Mouse (Mus musculus) mature B cell (primary cell): ENCODE data around the gene Gjb4.

Source experiments
- in situ Hi-C: fragments of 300-500 bp; cut with MboI; formaldehyde crosslinking; loops from 2 replicates; pipeline ENCODE4 v1.14.3; 2019

Gene Gjb4

DNA sequence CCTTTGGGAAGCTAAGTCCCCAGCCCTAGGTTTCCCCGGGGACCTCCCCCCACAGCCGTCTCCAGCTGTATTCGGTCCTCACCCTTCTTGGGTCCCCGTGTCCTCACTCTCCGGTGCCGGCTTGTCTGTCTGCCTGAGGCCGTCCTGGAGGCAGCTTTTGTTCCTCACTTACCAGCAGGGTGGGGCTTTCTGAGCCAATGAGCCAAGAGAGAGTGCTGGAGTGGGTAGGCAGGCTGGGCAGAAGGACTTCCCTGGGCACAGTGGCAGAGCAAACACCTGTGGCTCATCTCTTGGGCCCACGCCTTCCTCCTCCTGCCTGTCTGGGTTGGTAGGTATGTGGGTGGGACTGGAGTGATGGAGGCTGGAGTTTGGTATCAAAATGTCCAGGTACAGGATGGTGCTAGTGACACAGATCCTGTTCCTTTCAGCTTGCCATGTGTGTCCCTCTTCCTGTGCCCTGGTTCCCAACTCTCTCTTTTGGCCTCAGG lies at the start of gene Gjb4:
Gjb4 (minus strand) TSS at position 131 of the 488 bp plus-strand sequence.
- in situ Hi-C loops: no loop called here

DNA sequence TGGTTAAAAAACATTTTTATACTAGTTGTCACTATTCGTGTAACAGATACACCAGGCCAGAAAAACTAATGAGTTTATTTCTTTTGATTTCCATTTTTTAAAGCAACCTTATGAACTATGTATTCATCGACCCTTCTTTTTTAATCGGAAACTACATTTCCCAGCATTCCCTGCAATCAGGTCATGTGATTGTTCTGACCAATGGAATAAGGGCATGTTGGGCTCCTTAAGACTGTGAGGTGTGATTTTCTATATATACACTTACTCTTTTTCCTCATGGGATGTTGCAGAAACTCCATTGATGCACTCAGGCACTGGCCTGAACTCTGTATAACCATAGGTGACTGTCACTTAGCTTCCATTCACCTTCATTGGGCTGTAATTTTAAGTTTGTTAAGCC lies 48.7 kb upstream of the Gjb4 start:
- in situ Hi-C loops: no loop called here

DNA sequence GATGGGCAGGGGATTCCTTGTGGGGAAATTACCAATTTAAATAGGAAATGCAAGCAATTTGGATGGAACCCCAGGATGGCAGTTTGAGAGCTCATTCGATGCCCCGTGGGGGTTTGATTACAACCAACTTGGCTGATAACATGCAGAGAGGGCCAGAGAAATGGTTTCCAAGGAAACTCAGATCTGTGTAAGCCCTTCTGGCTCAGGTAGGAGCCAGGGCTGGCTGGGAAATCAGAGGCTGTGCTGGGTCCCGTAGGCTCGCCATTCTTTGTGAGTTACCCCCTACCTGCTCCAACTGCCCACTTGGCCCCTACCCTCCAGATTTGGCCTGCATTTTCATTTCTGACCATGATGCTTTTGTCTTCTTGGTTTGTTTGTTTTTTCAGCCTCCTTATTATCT lies 48.3 kb upstream of the Gjb4 start:
- in situ Hi-C loops: no loop called here

- in situ Hi-C loops: no loop called here
Observed at GRCm38 (mm10) chr4:127400165-127401145, 46.6 kb upstream of the Gjb4 start.

DNA sequence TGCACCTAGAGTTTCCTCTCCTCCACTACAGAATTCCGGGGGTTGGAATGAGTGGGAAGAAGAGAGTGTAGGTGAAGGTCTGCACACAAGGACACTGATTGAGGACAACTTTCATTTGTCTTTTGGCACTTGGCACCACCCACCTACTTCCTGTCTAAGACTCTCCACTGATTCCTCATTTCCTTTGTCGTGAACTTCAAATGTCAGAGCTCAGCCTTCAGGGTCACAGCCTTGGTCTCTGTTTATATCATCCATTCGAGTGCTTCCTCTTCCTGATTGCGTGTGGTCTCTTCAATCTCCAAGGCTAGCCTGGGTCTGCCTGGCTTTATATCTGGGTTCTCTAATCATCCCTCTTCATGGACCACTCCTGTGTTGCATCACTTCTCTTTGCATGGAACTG lies 41.7 kb upstream of the Gjb4 start:
- in situ Hi-C loops: no loop called here

DNA sequence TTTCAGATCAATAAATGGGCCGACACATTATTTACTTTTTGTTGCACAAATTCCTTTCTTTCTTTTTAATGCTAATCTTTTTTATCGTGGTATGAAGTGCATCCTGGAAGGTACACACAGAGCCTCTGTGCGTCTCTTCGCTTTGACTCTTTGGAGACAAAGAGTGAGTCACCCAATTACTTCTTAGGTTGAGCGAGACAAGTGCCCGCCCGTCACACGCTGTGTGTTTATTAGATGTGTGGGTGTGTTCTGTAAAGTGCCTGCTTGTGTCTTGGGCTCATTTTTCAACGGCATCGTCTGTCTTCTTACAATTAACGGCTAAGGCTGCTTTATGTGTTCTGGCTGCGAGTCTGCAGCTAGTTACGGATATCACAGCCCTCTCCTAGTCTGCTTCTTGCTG lies 35.8 kb upstream of the Gjb4 start:
- in situ Hi-C loops: no loop called here

DNA sequence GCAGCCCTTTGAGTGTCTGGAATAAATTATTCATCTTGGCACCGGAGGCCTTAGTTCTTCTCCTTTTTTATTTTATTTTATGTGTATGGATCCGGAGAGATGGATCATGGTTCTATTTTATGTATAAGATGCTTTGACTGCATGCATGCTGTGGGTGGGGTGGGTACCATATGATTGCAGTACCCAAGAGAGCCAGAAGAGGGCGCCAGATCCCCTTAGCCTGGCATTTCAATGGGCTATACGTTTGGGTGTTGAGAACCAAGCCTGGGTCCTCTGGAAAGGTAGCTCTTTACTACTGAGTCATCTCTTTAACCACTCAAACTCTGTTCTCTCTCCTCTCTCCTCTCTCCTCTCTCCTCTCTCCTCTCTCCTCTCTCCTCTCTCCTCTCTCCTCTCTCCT lies 23.5 kb upstream of the Gjb4 start:
- in situ Hi-C loops: no loop called here

DNA sequence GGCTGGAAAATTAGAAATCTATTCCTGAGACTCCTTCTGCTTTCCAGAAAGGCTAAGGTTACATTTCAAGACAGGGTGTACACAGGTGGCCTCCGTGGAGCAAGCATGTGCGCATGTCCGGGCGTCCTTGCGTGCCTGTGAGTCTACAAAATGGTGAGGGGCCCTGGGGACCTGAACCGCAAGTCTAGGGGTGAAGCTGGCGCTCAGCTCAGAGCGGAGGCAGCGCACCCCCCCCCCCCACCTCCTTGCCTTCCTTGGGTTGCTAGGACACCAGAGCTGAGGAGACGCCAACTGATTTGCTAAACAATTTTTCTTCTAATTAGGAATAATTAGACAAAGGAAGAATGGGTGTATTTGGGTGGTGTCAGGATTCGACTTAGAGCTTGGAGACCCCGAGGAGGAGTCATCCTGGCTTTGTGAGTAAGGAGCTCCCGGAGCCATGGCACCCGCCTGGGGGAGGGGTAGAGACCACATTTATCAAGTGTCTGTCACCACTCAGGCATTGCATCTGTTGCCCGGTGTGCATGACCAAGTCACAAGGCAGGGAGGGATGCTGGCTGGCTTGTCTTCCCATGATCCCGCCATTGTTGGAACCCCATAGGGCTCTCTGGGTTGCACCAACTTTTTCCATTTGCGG lies 21.8 kb upstream of the Gjb4 start:
- in situ Hi-C loops: no loop called here

DNA sequence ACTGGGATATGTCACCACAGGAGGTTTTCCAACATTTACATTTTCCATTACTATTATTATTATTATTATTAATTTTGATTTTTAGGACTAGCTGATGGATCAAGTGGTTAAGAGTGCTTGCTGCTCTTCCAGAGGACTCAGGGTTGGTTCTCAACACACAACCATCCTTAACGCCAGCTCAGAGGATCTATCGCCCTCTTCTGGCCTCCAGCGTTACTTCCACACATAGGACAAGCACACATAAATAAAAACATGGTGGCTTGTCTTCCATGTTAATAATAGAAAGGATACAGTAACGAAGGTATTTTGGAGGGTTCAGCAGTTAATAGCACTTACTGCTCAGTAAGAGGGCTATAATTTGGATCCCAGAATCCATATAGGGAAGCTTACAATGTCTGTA lies 20.8 kb upstream of the Gjb4 start:
- in situ Hi-C loops: no loop called here

- in situ Hi-C loops: no loop called here
Observed at GRCm38 (mm10) chr4:127373491-127373890, 19.6 kb upstream of the Gjb4 start.

- in situ Hi-C loops: no loop called here
Observed at GRCm38 (mm10) chr4:127371546-127371945, 17.7 kb upstream of the Gjb4 start.

DNA sequence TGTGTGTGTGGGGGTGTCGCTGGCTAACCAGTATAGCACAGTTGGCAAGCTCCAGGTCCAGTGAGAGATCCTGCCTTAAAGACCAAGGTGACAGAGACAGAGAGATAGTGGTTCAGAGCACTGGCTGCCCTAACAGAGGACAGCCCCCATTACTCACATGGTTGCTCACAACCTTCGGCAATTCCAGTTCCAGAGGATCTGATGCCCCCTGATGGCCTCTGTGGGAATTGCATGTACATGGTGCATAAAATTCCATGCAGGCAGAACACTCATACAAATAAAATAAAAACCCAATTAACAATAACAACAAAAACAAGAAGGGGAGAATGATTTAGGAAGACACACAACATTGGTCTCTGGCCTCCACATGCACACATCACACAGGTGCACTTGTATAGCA lies 16.6 kb upstream of the Gjb4 start:
- in situ Hi-C loops: no loop called here

DNA sequence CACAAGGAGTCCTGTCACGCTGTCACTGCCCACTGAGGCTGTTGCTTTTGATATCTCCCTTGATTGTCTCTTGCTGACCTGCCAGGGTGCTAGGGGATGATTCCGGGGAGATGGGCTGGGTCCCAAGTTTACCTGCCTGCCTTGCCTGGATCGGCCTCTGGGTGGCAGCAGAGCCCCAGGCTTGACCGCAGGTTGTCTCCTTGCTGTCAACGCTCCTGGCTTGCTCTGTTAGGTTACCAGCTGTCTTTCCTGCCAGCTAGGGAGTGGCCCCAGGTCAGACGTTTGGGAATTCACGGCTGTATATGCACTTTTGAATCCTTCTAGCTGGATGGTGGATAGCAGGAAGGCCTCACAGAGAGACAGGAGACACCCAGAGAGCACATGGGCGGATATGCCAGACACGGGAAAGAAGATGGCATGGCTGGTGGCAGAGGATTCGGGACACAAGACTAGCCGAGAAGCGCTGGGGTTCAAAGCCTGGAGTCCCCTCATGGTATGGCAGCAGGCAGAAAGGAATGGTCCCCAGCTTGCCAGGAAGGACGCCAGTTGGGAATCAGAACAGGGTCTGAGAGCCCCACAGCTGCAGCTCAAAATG lies 14.6 kb upstream of the Gjb4 start:
- in situ Hi-C loops: no loop called here

DNA sequence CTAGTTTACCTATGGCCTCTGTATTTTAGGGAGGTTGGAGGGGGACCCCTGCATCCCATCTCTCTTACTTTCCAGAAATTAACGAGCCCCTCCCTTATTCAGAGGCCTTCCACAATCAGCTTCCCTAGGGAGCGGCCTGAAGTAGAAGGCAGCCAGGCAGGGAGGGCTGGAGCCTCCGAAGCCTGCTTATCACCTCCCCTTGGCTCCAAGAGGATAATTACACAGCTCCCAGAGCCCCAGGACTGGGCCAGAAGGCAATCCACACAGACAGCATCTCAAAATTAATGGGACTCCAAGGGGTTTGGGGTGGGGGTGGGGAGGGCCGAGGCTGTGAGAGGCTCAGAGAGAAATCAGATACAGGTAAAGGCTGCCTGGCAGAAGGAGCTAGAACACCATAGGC lies 12.0 kb upstream of the Gjb4 start:
- in situ Hi-C loops: no loop called here

DNA sequence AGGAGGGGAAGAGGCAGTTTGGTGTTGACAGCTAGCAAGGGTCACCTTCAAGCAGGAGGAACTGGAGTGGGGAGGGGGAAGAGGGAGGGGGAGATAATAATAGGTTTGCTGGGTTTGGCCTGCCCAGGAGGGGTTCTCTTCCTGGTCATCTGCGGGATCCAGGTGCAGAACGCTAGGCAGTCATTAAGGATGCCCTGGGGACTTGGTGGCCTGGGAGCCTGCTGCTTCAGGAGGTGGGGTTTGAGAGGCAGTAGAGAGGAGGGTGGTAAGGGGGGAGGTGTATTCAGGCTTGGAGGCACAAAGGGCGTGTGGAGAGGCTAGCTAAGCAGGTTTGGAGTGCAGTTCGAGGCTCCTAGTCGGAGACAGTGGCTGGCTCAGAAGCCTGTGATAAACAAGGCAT lies 11.6 kb upstream of the Gjb4 start:
- in situ Hi-C loops: no loop called here

GRCm38 (mm10) chr4:127364431-127364830 lies 10.6 kb upstream of the Gjb4 start:
- in situ Hi-C loops: no loop called here

- in situ Hi-C loops: no loop called here
Observed at GRCm38 (mm10) chr4:127363331-127363730, 9.4 kb upstream of the Gjb4 start.

GRCm38 (mm10) chr4:127362520-127362919 lies 8.6 kb upstream of the Gjb4 start:
- in situ Hi-C loops: no loop called here

GRCm38 (mm10) chr4:127358018-127358417 lies 4.1 kb upstream of the Gjb4 start, which contains the start of gene Gjb5:
Gene Gjb5 (minus strand): TSS chr4:127358181.
- in situ Hi-C loops: no loop called here

GRCm38 (mm10) chr4:127354506-127355485 lies 915 bp upstream of the Gjb4 start:
- in situ Hi-C loops: no loop called here

DNA sequence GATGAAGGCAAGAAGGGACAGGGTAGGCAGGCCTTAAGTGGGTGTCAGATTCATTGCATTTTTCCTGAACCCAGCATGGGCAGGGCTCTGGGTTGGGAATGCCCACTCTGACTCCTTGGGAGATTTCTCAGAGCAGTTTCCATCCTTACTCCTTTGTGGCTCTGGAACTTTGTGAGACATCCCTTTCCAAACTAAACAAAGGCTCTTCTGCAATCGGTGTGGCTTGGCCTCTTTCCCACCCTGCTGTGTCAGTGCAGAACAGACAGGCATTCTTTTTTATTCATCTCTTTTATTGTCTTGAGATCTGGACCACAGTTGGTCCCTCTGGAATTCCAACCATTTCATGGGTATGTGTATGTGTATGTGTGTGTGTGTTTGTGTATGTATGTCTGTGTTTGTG lies 1.3 kb downstream of the Gjb4 start:
- in situ Hi-C loops: no loop called here
